Mouse (Mus musculus) cortical plate, adult 2 months (tissue): ENCODE data around the gene BC035044.

Experiments
- CTCF ChIP-seq: fragments of 200-500 bp; IDR thresholded peaks from 2 replicates; pipeline ENCODE4 v1.5.1; 2011; ENCODE audit warnings: mild to moderate bottlenecking, control low read depth, low read length; ENCODE audit not compliant: insufficient read depth; ENCODE audit errors: extremely low read depth
- POLR2A ChIP-seq: fragments of 200-500 bp; IDR thresholded peaks from 2 replicates; pipeline ENCODE4 v1.6.1; 2011; ENCODE audit warnings: mild to moderate bottlenecking, low read length, control low read depth; ENCODE audit not compliant: insufficient read depth; ENCODE audit errors: extremely low read depth

DNA sequence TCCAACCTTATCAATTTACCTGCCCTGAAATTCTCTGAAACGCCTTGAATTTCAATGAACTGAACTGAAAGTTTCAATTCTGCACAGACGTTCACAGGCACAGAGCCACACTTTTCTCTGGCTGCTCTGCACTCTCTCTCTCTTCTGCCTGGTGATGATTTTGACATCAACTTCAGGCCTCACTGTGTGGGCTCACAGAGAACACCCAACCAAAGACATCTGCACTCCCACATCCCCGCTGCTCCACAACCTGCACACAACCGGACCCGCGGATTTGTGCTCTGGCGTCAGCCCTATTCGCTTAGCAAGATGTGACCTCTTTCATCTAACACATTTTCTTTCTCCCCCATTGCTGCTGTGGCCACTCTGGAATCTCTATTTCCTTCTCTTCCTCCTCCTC lies 46.8 kb downstream of the BC035044 start:
- TF ChIP-seq POLR2A (no peak), CTCF (no peak)
